Mouse (Mus musculus): ENCODE data around the gene Lmo7. TPM values are rescaled to one million over a fixed set of nuclear protein-coding genes. Genes with fewer than 3 reads are reported as not detected.

Lmo7 gene
- polyA plus RNA-seq, 1 experiment: 142 TPM

GRCm38 (mm10) chr14:101841271-101841670 is 111.5 kb downstream of the Lmo7 start:
- H3K4me3 ChIP-seq (replicated peaks; ENCODE audit: extremely low read depth, low read depth, low read length): peak overlapping the region; percentile 78
- no peak for DNase-seq
- peaks cover 5% of the 10 kb centered on the region for H3K4me1 ChIP-seq (ENCODE audit: control insufficient read depth, insufficient read depth, low read length)
- WGBS: 58% methylated on average over 5 of the region's 5 CpGs
- TF ChIP-seq CTCF (IDR thresholded peaks at IDR 0.05; ENCODE audit: insufficient read depth, low read length): no peak
- no peak for TF ChIP-seq POLR2A (IDR thresholded peaks at IDR 0.05; ENCODE audit: borderline replicate concordance, extremely low read depth, low read depth, low read length)

DNA sequence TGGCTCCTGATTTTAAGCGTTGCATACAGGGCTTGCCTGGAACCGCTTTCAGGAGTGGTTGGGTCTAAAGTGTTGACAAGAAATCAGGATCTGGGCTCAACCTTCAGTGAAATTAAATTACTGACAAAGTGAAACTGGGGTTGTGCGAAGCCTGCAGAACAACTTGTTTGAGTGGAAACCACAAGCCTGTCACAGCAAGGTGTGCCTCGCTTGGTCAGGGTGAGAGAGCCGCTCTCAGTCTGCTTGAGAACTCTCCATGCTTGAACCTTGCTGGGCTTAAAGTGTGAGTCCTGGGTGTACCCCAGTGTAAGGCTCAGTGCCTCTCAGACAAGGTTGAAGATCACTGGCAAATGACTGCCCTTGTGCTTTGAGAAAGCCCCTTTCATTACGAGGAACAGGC is 112.8 kb downstream of the Lmo7 start:
- TF ChIP-seq CTCF (IDR thresholded peaks at IDR 0.05; ENCODE audit: insufficient read depth, low read length) (no peak), POLR2A (IDR thresholded peaks at IDR 0.05; ENCODE audit: borderline replicate concordance, extremely low read depth, low read depth, low read length) (peak; percentile 47; the same call in 1 of the 2 replicates)
- Histone ChIP-seq H3K4me3 (replicated peaks; ENCODE audit: extremely low read depth, low read depth, low read length) (peak overlapping the region; percentile 55), H3K4me1 (ENCODE audit: control insufficient read depth, insufficient read depth, low read length) (peaks cover 6% of the 10 kb centered on the region)
- WGBS: 60% methylated on average over 6 of the region's 6 CpGs
- DNase-seq: peak; percentile 46

- TF ChIP-seq CTCF (IDR thresholded peaks at IDR 0.05; ENCODE audit: insufficient read depth, low read length): no peak
- 64% methylated on average over 17 of the region's 17 CpGs for WGBS
- peak overlapping the region; percentile 64 for H3K4me3 ChIP-seq (replicated peaks; ENCODE audit: extremely low read depth, low read depth, low read length)
- peak; percentile 42 for DNase-seq
- H3K4me1 ChIP-seq (ENCODE audit: control insufficient read depth, insufficient read depth, low read length): peaks cover 2% of the 10 kb centered on the region; the same call in 1 of the 2 replicates
Measured at GRCm38 (mm10) chr14:101843443-101843842, 113.7 kb downstream of the Lmo7 start.

- 54% methylated on average over 7 of the region's 7 CpGs for WGBS
- TF ChIP-seq CTCF (IDR thresholded peaks at IDR 0.05; ENCODE audit: insufficient read depth, low read length) (no peak), POLR2A (IDR thresholded peaks at IDR 0.05; ENCODE audit: borderline replicate concordance, extremely low read depth, low read depth, low read length) (no peak)
- H3K4me3 ChIP-seq (replicated peaks; ENCODE audit: extremely low read depth, low read depth, low read length): no peak overlapping the region
- no peak for DNase-seq
- peaks cover 2% of the 10 kb centered on the region; the same call in 1 of the 2 replicates for H3K4me1 ChIP-seq (ENCODE audit: control insufficient read depth, insufficient read depth, low read length)
Measured at GRCm38 (mm10) chr14:101844467-101844866, 114.7 kb downstream of the Lmo7 start.

DNA sequence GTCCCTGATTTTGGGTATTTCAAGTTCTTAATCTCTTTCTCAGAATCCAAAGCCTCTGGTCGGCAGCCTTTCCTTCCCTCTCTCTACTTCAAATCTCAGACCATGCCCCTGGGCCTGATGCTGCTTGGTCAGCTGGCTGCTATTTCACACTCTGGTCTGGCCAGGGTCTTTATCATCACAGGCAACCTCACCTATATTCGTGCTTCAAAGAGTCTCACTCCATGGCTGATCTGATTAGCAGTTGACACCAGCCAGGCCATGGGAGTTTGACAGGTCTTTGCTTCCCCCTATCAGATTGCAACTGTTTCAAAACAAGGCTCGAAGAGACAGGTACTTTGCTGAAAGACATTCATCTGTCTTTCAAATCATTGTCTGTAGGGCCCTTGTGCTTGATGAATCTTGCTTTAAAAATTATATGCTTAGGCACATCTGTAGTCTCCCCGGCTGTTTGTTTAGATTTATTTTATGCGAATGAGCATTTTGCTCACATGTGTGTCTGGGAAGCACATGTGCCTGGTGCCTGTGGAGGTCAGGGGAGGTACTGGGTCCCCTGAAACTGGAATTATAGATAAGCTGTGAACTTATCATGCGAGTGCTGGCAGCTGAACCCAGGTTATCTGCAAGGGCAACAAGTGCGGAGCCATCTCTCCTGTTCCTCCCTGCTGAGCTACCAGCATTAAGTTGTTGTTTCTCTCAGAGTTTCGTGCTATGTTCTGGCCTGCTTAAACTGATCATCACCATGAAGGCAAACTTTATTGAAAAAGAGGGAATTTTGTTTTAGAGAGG is 116.5 kb downstream of the Lmo7 start:
- Histone ChIP-seq H3K4me3 (replicated peaks; ENCODE audit: extremely low read depth, low read depth, low read length) (peak overlapping the region; percentile 5), H3K4me1 (ENCODE audit: control insufficient read depth, insufficient read depth, low read length) (peaks cover 2% of the 10 kb centered on the region; the same call in 1 of the 2 replicates)
- no peak for DNase-seq
- TF ChIP-seq CTCF (IDR thresholded peaks at IDR 0.05; ENCODE audit: insufficient read depth, low read length) (no peak), POLR2A (IDR thresholded peaks at IDR 0.05; ENCODE audit: borderline replicate concordance, extremely low read depth, low read depth, low read length) (no peak)
- 60% methylated on average over 8 of the region's 8 CpGs for WGBS

DNA sequence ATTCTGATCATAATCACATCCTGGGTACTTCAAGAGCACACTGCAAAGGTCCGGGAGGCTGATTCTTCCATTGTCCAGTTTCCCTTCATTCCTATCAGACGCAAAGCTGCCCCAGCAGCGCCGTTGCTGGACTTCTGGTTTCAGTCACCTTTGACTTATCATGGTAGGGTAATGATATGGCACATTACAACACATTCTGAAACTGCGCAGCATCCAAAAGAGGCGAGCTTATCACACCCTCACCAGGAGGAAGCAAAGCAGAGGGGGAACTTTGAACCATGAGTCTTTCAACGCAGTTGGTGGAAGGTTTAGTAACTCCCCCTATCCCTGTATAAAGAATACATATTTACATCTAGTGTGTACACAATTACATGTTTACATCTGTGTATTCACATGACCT is 117.8 kb downstream of the Lmo7 start:
- H3K4me1 ChIP-seq (ENCODE audit: control insufficient read depth, insufficient read depth, low read length): peaks cover 2% of the 10 kb centered on the region; the same call in 1 of the 2 replicates
- no peak overlapping the region for H3K4me3 ChIP-seq (replicated peaks; ENCODE audit: extremely low read depth, low read depth, low read length)
- no peak for DNase-seq
- WGBS: 76% methylated on average over 7 of the region's 7 CpGs
- TF ChIP-seq POLR2A (IDR thresholded peaks at IDR 0.05; ENCODE audit: borderline replicate concordance, extremely low read depth, low read depth, low read length) (no peak), CTCF (IDR thresholded peaks at IDR 0.05; ENCODE audit: insufficient read depth, low read length) (no peak)

- peaks cover 3% of the 10 kb centered on the region; the same call in 1 of the 2 replicates for H3K4me1 ChIP-seq (ENCODE audit: control insufficient read depth, insufficient read depth, low read length)
- WGBS: 68% methylated on average over 6 of the region's 6 CpGs
- no peak for DNase-seq
- H3K4me3 ChIP-seq (replicated peaks; ENCODE audit: extremely low read depth, low read depth, low read length): no peak overlapping the region
- TF ChIP-seq CTCF (IDR thresholded peaks at IDR 0.05; ENCODE audit: insufficient read depth, low read length): no peak
- no peak for TF ChIP-seq POLR2A (IDR thresholded peaks at IDR 0.05; ENCODE audit: borderline replicate concordance, extremely low read depth, low read depth, low read length)
Measured at GRCm38 (mm10) chr14:101852584-101853195, 122.9 kb downstream of the Lmo7 start.

GRCm38 (mm10) chr14:101853207-101853606 is 123.5 kb downstream of the Lmo7 start:
- no peak for DNase-seq
- WGBS: 88% methylated on average over 1 of the region's 1 CpGs
- H3K4me1 ChIP-seq (ENCODE audit: control insufficient read depth, insufficient read depth, low read length): peaks cover 3% of the 10 kb centered on the region; the same call in 1 of the 2 replicates
- no peak overlapping the region for H3K4me3 ChIP-seq (replicated peaks; ENCODE audit: extremely low read depth, low read depth, low read length)
- TF ChIP-seq CTCF (IDR thresholded peaks at IDR 0.05; ENCODE audit: insufficient read depth, low read length) (no peak), POLR2A (IDR thresholded peaks at IDR 0.05; ENCODE audit: borderline replicate concordance, extremely low read depth, low read depth, low read length) (no peak)

- TF ChIP-seq POLR2A (IDR thresholded peaks at IDR 0.05; ENCODE audit: borderline replicate concordance, extremely low read depth, low read depth, low read length) (no peak), CTCF (IDR thresholded peaks at IDR 0.05; ENCODE audit: insufficient read depth, low read length) (no peak)
- 47% methylated on average over 4 of the region's 4 CpGs for WGBS
- no peak for DNase-seq
Measured at GRCm38 (mm10) chr14:101853722-101854121, 124.0 kb downstream of the Lmo7 start.

More at GRCm38 (mm10) chr14:101853722-101854121, 124.0 kb downstream of the Lmo7 start:
- Histone ChIP-seq H3K4me1 (ENCODE audit: control insufficient read depth, insufficient read depth, low read length) (peaks cover 3% of the 10 kb centered on the region; the same call in 1 of the 2 replicates), H3K4me3 (replicated peaks; ENCODE audit: extremely low read depth, low read depth, low read length) (no peak overlapping the region)
